Mouse (Mus musculus) midbrain, embryonic 10.5 days (tissue): ENCODE results near the gene Aldh3b1. TPM values are rescaled to one million over a fixed set of nuclear protein-coding genes. Genes with fewer than 3 reads are reported as not detected.

Experiments
- DNase-seq: peaks from one replicate; pipeline ENCODE4 v3.0.0-alpha.2; 2017; ENCODE audit warnings: low spot score
- H3K27ac ChIP-seq: fragments of 300-500 bp; sonication (generic); replicated peaks from 2 replicates; pipeline ENCODE4 v1.5.1; 2016; ENCODE audit warnings: mild to moderate bottlenecking
- H3K27me3 ChIP-seq: fragments of 300-500 bp; sonication (generic); 2 replicates; pipeline ENCODE4 v1.6.1; 2016; ENCODE audit warnings: low read depth, mild to moderate bottlenecking; ENCODE audit not compliant: poor library complexity, severe bottlenecking
- H3K36me3 ChIP-seq: fragments of 300-500 bp; sonication (generic); 2 replicates; pipeline ENCODE4 v1.6.1; 2016; ENCODE audit warnings: mild to moderate bottlenecking, moderate library complexity
- H3K4me1 ChIP-seq: fragments of 300-500 bp; sonication (generic); 2 replicates; pipeline ENCODE4 v1.6.1; 2016
- H3K4me3 ChIP-seq: fragments of 300-500 bp; sonication (generic); 2 replicates; pipeline ENCODE4 v1.5.1; 2016; ENCODE audit warnings: mild to moderate bottlenecking, moderate library complexity
- H3K9me3 ChIP-seq: fragments of 300-500 bp; sonication (generic); replicated peaks from 2 replicates; pipeline ENCODE4 v1.6.1; 2016; ENCODE audit warnings: mild to moderate bottlenecking
- WGBS: fragments of 180-500 bp; shearing (Covaris S2); methylation state at CpG from one replicate; pipeline ENCODE4 v1.1.7; 2016; 5-methylcytosine and 5-hydroxymethylcytosine counted together
- polyA plus RNA-seq: library from polyadenylated mRNA; unstranded; fragments of >200 nt; fragmentation: Nextera tagmentation; extraction: Ambion mirVana; gene quantifications from 2 replicates; pipeline ENCODE4 v1.2.1, GENCODE M21; 2016

Gene Aldh3b1
- polyA plus RNA-seq, 1 experiment from 2014 or later = 0.73 TPM

DNA sequence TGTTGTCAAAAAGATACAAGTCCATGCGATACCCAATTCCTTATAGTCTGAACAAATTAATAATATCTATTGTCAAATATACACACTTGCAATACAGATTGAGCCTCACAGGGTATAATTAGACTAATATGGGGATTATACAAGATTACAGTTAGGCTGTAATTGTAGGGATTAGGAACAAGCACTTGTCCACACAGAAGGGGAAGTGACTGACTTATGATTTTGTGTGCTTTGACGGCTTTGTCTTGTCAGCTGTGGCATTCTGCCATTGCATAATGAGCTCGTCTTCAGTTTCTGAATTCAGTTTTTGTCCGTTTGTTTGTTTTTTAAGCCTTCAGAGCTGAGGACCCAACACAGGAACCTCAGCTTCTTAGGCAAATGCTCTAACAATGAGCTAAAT is 47.4 kb downstream of the Aldh3b1 start:
- WGBS = 86% methylated on average over 4 of the region's 4 CpGs
- Histone ChIP-seq H3K36me3 (peaks cover 47% of the 10 kb centered on the region), H3K9me3 (no peaks in the 10 kb centered on the region), H3K27ac (no peak overlapping the region), H3K27me3 (no peaks in the 10 kb centered on the region), H3K4me1 (no peaks in the 10 kb centered on the region), H3K4me3 (no peak overlapping the region)
- DNase-seq = no peak

DNA sequence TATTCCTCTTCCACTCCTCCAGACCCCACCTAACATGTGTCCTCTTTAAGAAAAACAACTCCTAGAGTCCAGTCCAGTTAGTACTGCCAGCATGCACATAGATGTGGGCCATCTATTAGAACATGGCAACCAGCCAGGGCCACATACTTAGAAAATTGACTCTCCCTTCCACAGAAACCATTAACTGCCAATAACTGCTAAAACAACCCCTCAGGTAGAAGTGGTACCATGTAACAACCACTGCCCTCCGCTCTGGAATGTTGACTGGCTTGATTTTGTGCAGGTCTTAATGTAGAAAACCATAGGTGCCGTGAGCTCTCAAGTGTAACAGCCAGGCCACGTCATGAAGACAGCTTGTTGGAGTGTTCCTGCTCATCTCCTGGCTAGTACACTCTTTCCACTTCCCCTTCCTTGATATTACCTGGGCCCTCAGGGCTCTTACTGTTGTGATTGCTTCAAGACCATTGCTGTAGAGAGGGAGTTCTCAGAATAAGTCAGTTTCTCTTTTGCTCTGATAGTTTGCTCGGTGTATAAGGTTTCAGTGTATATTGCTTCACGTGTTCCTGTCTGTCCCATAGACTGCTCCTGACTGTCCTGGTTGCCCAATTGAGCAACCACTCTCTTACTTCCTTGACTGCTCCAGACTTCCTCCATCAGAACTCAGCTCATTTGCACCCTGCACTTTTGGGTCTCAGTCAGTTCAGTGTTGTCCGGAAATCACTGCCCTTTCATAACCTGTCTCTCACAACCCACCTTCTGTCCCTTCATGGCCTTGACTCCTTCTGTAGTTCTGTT is 49.4 kb downstream of the Aldh3b1 start:
- Histone ChIP-seq H3K4me3 (no peak overlapping the region), H3K36me3 (peaks cover 38% of the 10 kb centered on the region), H3K9me3 (no peaks in the 10 kb centered on the region), H3K4me1 (no peaks in the 10 kb centered on the region), H3K27me3 (no peaks in the 10 kb centered on the region), H3K27ac (no peak overlapping the region)
- DNase-seq = no peak
- WGBS = 93% methylated on average over 6 of the region's 6 CpGs

DNA sequence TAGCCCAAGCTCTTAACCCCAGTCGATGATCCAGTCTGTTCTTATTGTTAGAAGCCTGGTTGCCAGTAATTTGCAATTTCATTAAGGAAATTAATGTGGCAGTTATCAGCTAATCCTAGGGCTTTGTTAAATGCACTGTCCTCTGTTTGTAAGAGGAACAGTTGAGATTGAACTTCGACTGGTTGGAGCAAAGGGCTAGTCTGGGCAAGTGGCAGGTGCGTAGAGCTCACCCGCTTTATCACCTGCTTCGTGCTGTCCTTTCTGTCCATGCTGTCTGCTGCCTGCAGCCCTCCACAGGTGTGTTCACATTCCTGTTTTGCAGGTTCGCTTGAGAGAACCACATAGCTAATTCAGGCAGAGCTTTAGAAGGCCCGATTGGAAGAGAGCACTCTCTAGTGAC is 54.6 kb downstream of the Aldh3b1 start:
- no peaks in the 10 kb centered on the region for H3K27me3 ChIP-seq
- no peak for DNase-seq
- no peak overlapping the region for H3K4me3 ChIP-seq
- no peak overlapping the region for H3K27ac ChIP-seq
- no peaks in the 10 kb centered on the region for H3K4me1 ChIP-seq
- H3K9me3 ChIP-seq = no peaks in the 10 kb centered on the region
- peaks cover 18% of the 10 kb centered on the region for H3K36me3 ChIP-seq
- 92% methylated on average over 7 of the region's 7 CpGs for WGBS

DNA sequence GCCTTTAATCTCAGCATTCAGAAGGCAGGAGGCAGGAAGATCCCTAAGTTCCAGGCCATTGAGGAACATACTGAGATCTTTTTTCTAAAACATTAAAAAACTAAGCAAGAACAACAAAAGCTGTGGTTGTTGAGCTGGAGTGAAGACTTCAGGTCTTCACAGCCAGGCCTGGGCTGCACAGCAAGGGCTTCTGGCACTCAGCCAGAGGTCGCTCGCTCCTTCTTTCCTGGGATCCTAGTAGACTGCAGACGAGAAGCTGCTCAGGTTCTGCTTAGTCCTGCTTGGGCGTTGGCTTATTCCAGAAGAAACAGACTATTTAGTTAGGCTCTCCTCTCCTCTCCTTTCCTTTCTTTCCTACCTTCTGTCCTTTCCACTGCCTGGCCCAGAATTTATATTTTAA is 57.2 kb downstream of the Aldh3b1 start:
- Histone ChIP-seq H3K9me3 (no peaks in the 10 kb centered on the region), H3K27ac (no peak overlapping the region), H3K4me3 (no peak overlapping the region), H3K4me1 (no peaks in the 10 kb centered on the region), H3K36me3 (peaks cover 13% of the 10 kb centered on the region), H3K27me3 (no peaks in the 10 kb centered on the region)
- WGBS = 93% methylated on average over 4 of the region's 4 CpGs
- DNase-seq = no peak

DNA sequence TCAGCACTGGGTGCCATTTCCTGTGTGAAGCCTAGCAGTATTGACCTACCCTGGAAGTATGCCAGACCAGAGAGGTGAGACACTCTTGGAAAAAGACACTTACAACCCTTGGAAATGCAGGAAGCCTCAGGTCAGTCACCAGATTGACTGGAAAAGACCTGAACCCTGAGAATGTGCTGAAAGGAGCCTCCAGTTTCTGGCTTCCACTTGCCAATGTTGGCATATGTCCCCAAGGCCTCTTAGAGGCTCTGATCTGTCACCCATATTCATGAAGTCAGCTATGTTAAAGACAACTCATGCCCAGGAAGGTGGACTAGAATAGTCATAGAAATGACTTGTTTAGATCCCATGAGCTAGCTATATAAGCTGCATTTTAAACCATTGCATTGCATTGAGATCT is 58.1 kb downstream of the Aldh3b1 start:
- Histone ChIP-seq H3K27me3 (no peaks in the 10 kb centered on the region), H3K4me1 (no peaks in the 10 kb centered on the region), H3K9me3 (no peaks in the 10 kb centered on the region), H3K27ac (no peak overlapping the region), H3K4me3 (no peak overlapping the region), H3K36me3 (peaks cover 13% of the 10 kb centered on the region)
- DNase-seq = no peak

DNA sequence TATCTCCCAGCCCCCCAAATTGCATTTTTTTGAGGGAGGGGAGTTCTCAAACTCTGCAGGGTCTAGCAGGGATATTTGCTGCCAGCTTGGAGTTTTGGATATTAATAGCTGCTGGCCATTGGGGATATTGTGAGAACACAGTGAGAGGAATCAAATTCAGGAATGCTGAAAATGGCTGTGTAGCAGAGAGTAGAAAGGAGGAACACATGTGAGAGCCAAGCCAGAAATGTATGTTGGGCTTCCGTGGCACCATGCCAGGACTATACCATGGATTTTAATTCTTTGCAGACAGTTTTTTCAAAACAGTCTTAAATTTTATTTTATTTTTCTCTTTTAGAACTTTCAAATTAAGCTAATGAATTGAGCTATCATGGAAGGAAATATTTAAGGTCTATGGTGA is 61.3 kb downstream of the Aldh3b1 start:
- no peaks in the 10 kb centered on the region for H3K4me1 ChIP-seq
- peaks cover 37% of the 10 kb centered on the region for H3K36me3 ChIP-seq
- no peaks in the 10 kb centered on the region for H3K27me3 ChIP-seq
- no peak overlapping the region for H3K4me3 ChIP-seq
- H3K27ac ChIP-seq = no peak overlapping the region
- 98% methylated on average over 1 of the region's 1 CpGs for WGBS
- DNase-seq = no peak
- H3K9me3 ChIP-seq = peaks cover 5% of the 10 kb centered on the region; the same call in 1 of the 2 replicates

DNA sequence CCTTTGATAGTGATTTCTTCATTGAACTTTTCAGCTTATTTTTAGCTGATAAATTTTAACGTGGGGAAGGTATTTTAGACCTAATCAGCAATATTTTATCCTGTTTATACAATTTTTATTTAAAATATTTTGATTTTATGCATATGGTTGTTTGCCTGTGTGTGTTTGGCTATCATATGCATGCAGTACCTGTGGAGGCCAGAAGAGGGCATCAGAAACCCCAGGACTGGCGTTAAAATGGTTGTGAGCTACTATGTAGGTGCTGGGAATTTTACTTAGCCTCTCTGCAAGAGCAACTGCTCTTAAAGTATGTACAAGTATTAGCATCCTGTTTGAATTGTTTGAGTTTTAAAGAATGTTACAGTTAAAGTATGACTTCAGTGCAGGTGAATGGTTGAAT is 64.6 kb downstream of the Aldh3b1 start:
- H3K27me3 ChIP-seq = no peaks in the 10 kb centered on the region
- H3K4me3 ChIP-seq = no peak overlapping the region
- DNase-seq = no peak
- H3K27ac ChIP-seq = no peak overlapping the region
- H3K36me3 ChIP-seq = peaks cover 48% of the 10 kb centered on the region
- WGBS = 82% methylated on average over 2 of the region's 2 CpGs
- H3K4me1 ChIP-seq = no peaks in the 10 kb centered on the region
- peaks cover 5% of the 10 kb centered on the region; the same call in 1 of the 2 replicates for H3K9me3 ChIP-seq

Other genes with a start within 250 kb of the Aldh3b1 start
- 2.3 and 2.5 TPM in 2 replicates for gene Lrp5, start 243.2 kb downstream of the Aldh3b1 start, polyA plus RNA-seq
- 47.1 and 48.6 TPM in 2 replicates for gene 1810055G02Rik, start 221.5 kb downstream of the Aldh3b1 start, polyA plus RNA-seq
- gene Kmt5b, start 162.4 kb downstream of the Aldh3b1 start, polyA plus RNA-seq = 29.7 and 38.3 TPM in 2 replicates
- 58.6 and 59.1 TPM in 2 replicates for gene Chka, start 78.0 kb downstream of the Aldh3b1 start, polyA plus RNA-seq
- gene Tcirg1, start 22.7 kb downstream of the Aldh3b1 start, polyA plus RNA-seq = 17.0 and 17.6 TPM in 2 replicates
- 251 and 262 TPM in 2 replicates for gene Ndufs8, start 17.0 kb downstream of the Aldh3b1 start, polyA plus RNA-seq
- gene Unc93b1, start 5.4 kb upstream of the Aldh3b1 start, polyA plus RNA-seq = 5.1 and 8.0 TPM in 2 replicates
- gene Aldh3b3, start 28.8 kb upstream of the Aldh3b1 start, polyA plus RNA-seq = not detected in 2 replicates
- gene Aldh3b2, start 42.5 kb upstream of the Aldh3b1 start, polyA plus RNA-seq = 0.21 and 0.35 TPM in 2 replicates
- gene Acy3, start 56.8 kb upstream of the Aldh3b1 start, polyA plus RNA-seq = 1.1 and 2.0 TPM in 2 replicates
- not detected in 2 replicates for gene Tbx10, start 62.9 kb upstream of the Aldh3b1 start, polyA plus RNA-seq
- gene Nudt8, start 70.8 kb upstream of the Aldh3b1 start, polyA plus RNA-seq = 20.2 and 21.5 TPM in 2 replicates
- gene Gm49405, start 70.8 kb upstream of the Aldh3b1 start, polyA plus RNA-seq = 2.4 and 2.8 TPM in 2 replicates
- gene Doc2g, start 73.5 kb upstream of the Aldh3b1 start, polyA plus RNA-seq = 2.2 and 3.5 TPM in 2 replicates
- gene Ndufv1, start 83.0 kb upstream of the Aldh3b1 start, polyA plus RNA-seq = 188 and 207 TPM in 2 replicates
- 400 and 417 TPM in 2 replicates for gene Gstp1, start 108.2 kb upstream of the Aldh3b1 start, polyA plus RNA-seq
- 1.0 and 2.8 TPM in 2 replicates for gene Gstp2, start 116.2 kb upstream of the Aldh3b1 start, polyA plus RNA-seq
- 0.23 TPM in 1 of 2 replicates, not detected in the other for gene Gstp3, start 129.8 kb upstream of the Aldh3b1 start, polyA plus RNA-seq
- gene Cabp2, start 151.8 kb upstream of the Aldh3b1 start, polyA plus RNA-seq = not detected in 2 replicates
- gene Cdk2ap2, start 167.4 kb upstream of the Aldh3b1 start, polyA plus RNA-seq = 76.2 and 82.5 TPM in 2 replicates
- gene Pitpnm1, start 170.2 kb upstream of the Aldh3b1 start, polyA plus RNA-seq = 12.8 and 15.1 TPM in 2 replicates
- gene Aip, start 196.1 kb upstream of the Aldh3b1 start, polyA plus RNA-seq = 60.6 and 61.7 TPM in 2 replicates
- gene Gpr152, start 210.0 kb upstream of the Aldh3b1 start, polyA plus RNA-seq = not detected in 2 replicates
- gene Cabp4, start 214.2 kb upstream of the Aldh3b1 start, polyA plus RNA-seq = not detected in 2 replicates
- 133 and 138 TPM in 2 replicates for gene Coro1b, start 218.8 kb upstream of the Aldh3b1 start, polyA plus RNA-seq
- gene Ptprcap, start 223.8 kb upstream of the Aldh3b1 start, polyA plus RNA-seq = 0.67 TPM in 1 of 2 replicates, not detected in the other
- gene Rps6kb2, start 233.5 kb upstream of the Aldh3b1 start, polyA plus RNA-seq = 58.8 and 71.4 TPM in 2 replicates
- 2.8 and 4.1 TPM in 2 replicates for gene Carns1, start 245.7 kb upstream of the Aldh3b1 start, polyA plus RNA-seq